Mouse (Mus musculus): ENCODE results near the gene Soga1. TPM values are rescaled to one million over a fixed set of nuclear protein-coding genes. Genes with fewer than 3 reads are reported as not detected.

Gene Soga1
- polyA plus RNA-seq, 1 experiment from 2014 or later: 8.1 TPM

- peaks cover 72% of the 10 kb centered on the region for H3K79me2 ChIP-seq (ENCODE audit: inconsistent target)
- WGBS (ENCODE audit: missing documents): 84% methylated on average over 5 of the region's 5 CpGs
- H3K36me3 ChIP-seq (ENCODE audit: inconsistent target): no peaks in the 10 kb centered on the region
These were observed 4.3 kb downstream of the Soga1 start for GRCm38 (mm10) chr2:157074772-157075171.

GRCm38 (mm10) chr2:157074186-157074724 is 4.8 kb downstream of the Soga1 start:
- 95% methylated on average over 9 of the region's 9 CpGs for WGBS (ENCODE audit: missing documents)
- H3K36me3 ChIP-seq (ENCODE audit: inconsistent target): no peaks in the 10 kb centered on the region
- H3K4me3 ChIP-seq (ENCODE audit: inconsistent target): no peak overlapping the region
- peaks cover 73% of the 10 kb centered on the region for H3K79me2 ChIP-seq (ENCODE audit: inconsistent target)
- H3K27ac ChIP-seq: no peak overlapping the region

More at GRCm38 (mm10) chr2:157074772-157075171, 4.3 kb downstream of the Soga1 start:
- Histone ChIP-seq H3K27ac (no peak overlapping the region), H3K4me3 (ENCODE audit: inconsistent target) (no peak overlapping the region)

- H3K4me3 ChIP-seq (ENCODE audit: inconsistent target): no peak overlapping the region
- H3K27ac ChIP-seq: no peak overlapping the region
- 83% methylated on average over 9 of the region's 9 CpGs for WGBS (ENCODE audit: missing documents)
- H3K36me3 ChIP-seq (ENCODE audit: inconsistent target): no peaks in the 10 kb centered on the region
- peaks cover 80% of the 10 kb centered on the region for H3K79me2 ChIP-seq (ENCODE audit: inconsistent target)
These were observed 5.5 kb downstream of the Soga1 start for GRCm38 (mm10) chr2:157073378-157074052.

- WGBS (ENCODE audit: missing documents): 93% methylated on average over 9 of the region's 9 CpGs
- Histone ChIP-seq H3K27ac (peak overlapping the region; percentile 97; the same call in 1 of the 2 replicates), H3K79me2 (ENCODE audit: inconsistent target) (peaks cover 84% of the 10 kb centered on the region), H3K4me3 (ENCODE audit: inconsistent target) (no peak overlapping the region), H3K36me3 (ENCODE audit: inconsistent target) (no peaks in the 10 kb centered on the region)
These were observed 6.6 kb downstream of the Soga1 start for GRCm38 (mm10) chr2:157072316-157072990.

GRCm38 (mm10) chr2:157071556-157071955 is 7.5 kb downstream of the Soga1 start:
- Histone ChIP-seq H3K79me2 (ENCODE audit: inconsistent target) (peaks cover 84% of the 10 kb centered on the region), H3K27ac (peak overlapping the region; percentile 97), H3K4me3 (ENCODE audit: inconsistent target) (no peak overlapping the region), H3K36me3 (ENCODE audit: inconsistent target) (no peaks in the 10 kb centered on the region)
- 7% methylated on average over 2 of the region's 2 CpGs for WGBS (ENCODE audit: missing documents)

GRCm38 (mm10) chr2:157070365-157070764 is 8.7 kb downstream of the Soga1 start:
- Histone ChIP-seq H3K27ac (peak overlapping the region; percentile 97), H3K36me3 (ENCODE audit: inconsistent target) (no peaks in the 10 kb centered on the region), H3K79me2 (ENCODE audit: inconsistent target) (peaks cover 84% of the 10 kb centered on the region), H3K4me3 (ENCODE audit: inconsistent target) (no peak overlapping the region)
- WGBS (ENCODE audit: missing documents): 7% methylated on average over 8 of the region's 9 CpGs

- Histone ChIP-seq H3K79me2 (ENCODE audit: inconsistent target) (peaks cover 84% of the 10 kb centered on the region), H3K36me3 (ENCODE audit: inconsistent target) (no peaks in the 10 kb centered on the region), H3K4me3 (ENCODE audit: inconsistent target) (no peak overlapping the region), H3K27ac (peak overlapping the region; percentile 97)
- 19% methylated on average over 3 of the region's 3 CpGs for WGBS (ENCODE audit: missing documents)
These were observed 9.2 kb downstream of the Soga1 start for GRCm38 (mm10) chr2:157069755-157070315.

GRCm38 (mm10) chr2:157069355-157069735 is 9.7 kb downstream of the Soga1 start:
- 0% methylated on average over 3 of the region's 3 CpGs for WGBS (ENCODE audit: missing documents)
- H3K4me3 ChIP-seq (ENCODE audit: inconsistent target): no peak overlapping the region
- no peaks in the 10 kb centered on the region for H3K36me3 ChIP-seq (ENCODE audit: inconsistent target)
- H3K27ac ChIP-seq: peak overlapping the region; percentile 97
- H3K79me2 ChIP-seq (ENCODE audit: inconsistent target): peaks cover 84% of the 10 kb centered on the region

GRCm38 (mm10) chr2:157068701-157069354 is 10.2 kb downstream of the Soga1 start:
- 87% methylated on average over 14 of the region's 14 CpGs for WGBS (ENCODE audit: missing documents)
- H3K36me3 ChIP-seq (ENCODE audit: inconsistent target): no peaks in the 10 kb centered on the region
- H3K4me3 ChIP-seq (ENCODE audit: inconsistent target): no peak overlapping the region
- peaks cover 80% of the 10 kb centered on the region for H3K79me2 ChIP-seq (ENCODE audit: inconsistent target)
- peak overlapping the region; percentile 97 for H3K27ac ChIP-seq

GRCm38 (mm10) chr2:157066731-157067430 is 12.2 kb downstream of the Soga1 start:
- 95% methylated on average over 7 of the region's 7 CpGs for WGBS (ENCODE audit: missing documents)

GRCm38 (mm10) chr2:157065879-157066226 is 13.2 kb downstream of the Soga1 start:
- WGBS (ENCODE audit: missing documents): 94% methylated on average over 7 of the region's 7 CpGs
- Histone ChIP-seq H3K27ac (no peak overlapping the region), H3K36me3 (ENCODE audit: inconsistent target) (no peaks in the 10 kb centered on the region), H3K4me3 (ENCODE audit: inconsistent target) (no peak overlapping the region), H3K79me2 (ENCODE audit: inconsistent target) (peaks cover 74% of the 10 kb centered on the region)

More at GRCm38 (mm10) chr2:157066731-157067430, 12.2 kb downstream of the Soga1 start:
- H3K27ac ChIP-seq: no peak overlapping the region
- no peak overlapping the region for H3K4me3 ChIP-seq (ENCODE audit: inconsistent target)
- H3K79me2 ChIP-seq (ENCODE audit: inconsistent target): peaks cover 74% of the 10 kb centered on the region
- no peaks in the 10 kb centered on the region for H3K36me3 ChIP-seq (ENCODE audit: inconsistent target)

GRCm38 (mm10) chr2:157064978-157065878 is 13.8 kb downstream of the Soga1 start:
- H3K79me2 ChIP-seq (ENCODE audit: inconsistent target): peaks cover 80% of the 10 kb centered on the region
- 94% methylated on average over 14 of the region's 14 CpGs for WGBS (ENCODE audit: missing documents)
- no peak overlapping the region for H3K4me3 ChIP-seq (ENCODE audit: inconsistent target)
- no peaks in the 10 kb centered on the region; the same call in 1 of the 2 replicates for H3K36me3 ChIP-seq (ENCODE audit: inconsistent target)
- H3K27ac ChIP-seq: peak overlapping the region; percentile 92

- Histone ChIP-seq H3K79me2 (ENCODE audit: inconsistent target) (peaks cover 90% of the 10 kb centered on the region), H3K36me3 (ENCODE audit: inconsistent target) (peaks cover 6% of the 10 kb centered on the region; the same call in 1 of the 2 replicates), H3K4me3 (ENCODE audit: inconsistent target) (no peak overlapping the region), H3K27ac (peak overlapping the region; percentile 92)
- WGBS (ENCODE audit: missing documents): 3% methylated on average over 7 of the region's 7 CpGs
These were observed 14.9 kb downstream of the Soga1 start for GRCm38 (mm10) chr2:157064136-157064535.

Measured in macrophage (primary cell).